Mouse (Mus musculus): ENCODE data around the gene Lypd6.

DNA sequence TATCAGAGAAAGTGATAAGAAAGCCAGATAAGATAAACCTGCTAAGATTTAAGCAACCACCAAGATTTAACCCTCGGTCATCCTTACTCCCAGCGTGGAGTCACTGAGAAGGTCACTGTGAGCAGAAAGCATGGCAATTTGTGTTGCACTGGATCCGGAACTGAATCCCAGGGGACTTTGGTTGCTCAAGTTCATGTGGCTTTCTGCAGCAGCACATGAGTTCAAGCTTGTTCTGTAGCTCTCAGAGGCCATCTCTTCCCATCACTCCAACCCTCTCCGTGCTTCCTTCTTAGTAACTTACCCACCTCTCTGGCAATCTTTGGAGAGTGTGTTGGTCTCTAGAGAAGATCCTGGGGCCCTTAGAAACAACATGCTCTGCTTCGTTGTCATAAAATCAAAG is 84.6 kb downstream of the Lypd6 start:
- TF ChIP-seq CTCF (IDR thresholded peaks at IDR 0.05; ENCODE audit: low read depth), result no peak
- no peak for TF ChIP-seq EP300 (optimal IDR thresholded peaks at IDR 0.05)
